ENCODE assay signal across 1 mouse cellular context in genomic region chr13:59585648-59586005, GRCm38 (mm10).
TF ChIP-seq lines count a peak whose summit lies in the region.

No protein-coding gene starts in this region.

TF ChIP-seq in MEL, 35 proteins besides CTCF, POLR2A, EP300 and RAD21:
- TF ChIP-seq SIN3A (IDR thresholded peaks at IDR 0.05; ENCODE audit: low read length) (peak; percentile 38; the same call in 1 of the 2 replicates), JUND (IDR thresholded peaks at IDR 0.05; ENCODE audit: low read depth, low read length) (no peak)
